Mouse (Mus musculus) kidney, adult 2 months (tissue): ENCODE data around the gene Emilin3. TPM values are rescaled to one million over a fixed set of nuclear protein-coding genes. Genes with fewer than 3 reads are reported as not detected.
"Not testable (repeated sequence)": the region's sequence is repeated elsewhere in the genome, so short reads cannot be mapped to it uniquely, and the experiment has no call there.

Experiments used
- DNase-seq: peaks from one replicate; pipeline ENCODE4 v3.0.0; 2021
- H3K27ac ChIP-seq: fragments of 200-500 bp; 2 replicates; pipeline ENCODE4 v1.5.1; 2012; ENCODE audit warnings: low read depth, low read length, control low read depth, inconsistent platforms; ENCODE audit not compliant: insufficient read depth
- H3K27me3 ChIP-seq: fragments of 200-500 bp; replicated peaks from 2 replicates; pipeline ENCODE4 v1.6.1; 2012; ENCODE audit warnings: mild to moderate bottlenecking, moderate library complexity, low read length, inconsistent platforms; ENCODE audit not compliant: control insufficient read depth, insufficient read depth
- H3K36me3 ChIP-seq: fragments of 200-500 bp; 2 replicates; pipeline ENCODE4 v1.6.1; 2012; ENCODE audit warnings: mild to moderate bottlenecking, moderate library complexity, low read length, inconsistent platforms; ENCODE audit not compliant: control insufficient read depth, insufficient read depth
- H3K4me1 ChIP-seq: fragments of 200-500 bp; 2 replicates; pipeline ENCODE4 v1.6.1; 2011; ENCODE audit warnings: low read length; ENCODE audit not compliant: control insufficient read depth, insufficient read depth
- H3K4me3 ChIP-seq: fragments of 200-500 bp; 2 replicates; pipeline ENCODE4 v1.5.1; 2011; ENCODE audit warnings: mild to moderate bottlenecking, low read depth, low read length, control low read depth; ENCODE audit not compliant: insufficient read depth
- CTCF ChIP-seq: fragments of 200-500 bp; conservative IDR thresholded peaks from 2 replicates; pipeline ENCODE4 v1.5.1; 2011; ENCODE audit warnings: low read depth, mild to moderate bottlenecking, control low read depth, low read length, moderate library complexity, mixed read lengths; ENCODE audit not compliant: insufficient read depth, insufficient read length
- POLR2A ChIP-seq: fragments of 200-500 bp; IDR thresholded peaks from one replicate; pipeline ENCODE4 v1.6.1; 2011; ENCODE audit warnings: low read depth, low read length, control low read depth
- WGBS: fragments of 180-500 bp; shearing (Covaris S2); methylation state at CpG from one replicate; pipeline ENCODE4 v1.1.7; 2018; 5-methylcytosine and 5-hydroxymethylcytosine counted together
- polyA plus RNA-seq: library from polyadenylated mRNA; depleted of rRNA; stranded (reverse); fragments of >200 nt; gene quantifications from 2 replicates; pipeline ENCODE4 v1.2.3, GENCODE M21; 2012; rRNA removed

The Emilin3 gene
- not detected in 2 replicates for polyA plus RNA-seq

- Histone ChIP-seq H3K36me3 (no peaks in the 10 kb centered on the region), H3K27ac (no peak within 1 kb of the TSS), H3K4me3 (peak within 1 kb of the TSS; percentile 3; the same call in 1 of the 2 replicates), H3K27me3 (peaks cover 3% of the 10 kb centered on the region), H3K4me1 (no peaks in the 10 kb centered on the region)
- DNase-seq, result no peak
- 4% methylated on average over 46 of the region's 46 CpGs for WGBS
- no peak for TF ChIP-seq CTCF
Observed at GRCm38 (mm10) chr2:160912231-160912671, at the start of gene Emilin3. Emilin3 (minus strand) TSS chr2:160912328.

GRCm38 (mm10) chr2:160960956-160961646, 49.0 kb upstream of the Emilin3 start:
- WGBS, result 50% methylated on average over 6 of the region's 6 CpGs
- peak overlapping the region; percentile 60 for H3K27ac ChIP-seq
- TF ChIP-seq POLR2A, result no peak
- TF ChIP-seq CTCF, result no peak
- H3K4me1 ChIP-seq, result peaks cover 16% of the 10 kb centered on the region; the same call in 1 of the 2 replicates
- no peaks in the 10 kb centered on the region for H3K27me3 ChIP-seq
- H3K4me3 ChIP-seq, result peak overlapping the region; percentile 27
- peak; percentile 89 for DNase-seq
- peaks cover 6% of the 10 kb centered on the region for H3K36me3 ChIP-seq

- peaks cover 2% of the 10 kb centered on the region; the same call in 1 of the 2 replicates for H3K36me3 ChIP-seq
- TF ChIP-seq CTCF (no peak), POLR2A (no peak)
Observed at GRCm38 (mm10) chr2:160959901-160960300, 47.8 kb upstream of the Emilin3 start.

GRCm38 (mm10) chr2:160958737-160959136, 46.6 kb upstream of the Emilin3 start:
- no peaks in the 10 kb centered on the region for H3K27me3 ChIP-seq
- peaks cover 16% of the 10 kb centered on the region; the same call in 1 of the 2 replicates for H3K4me1 ChIP-seq
- no peak overlapping the region for H3K4me3 ChIP-seq
- no peak overlapping the region for H3K27ac ChIP-seq
- peak; percentile 70 for DNase-seq
- no peak for TF ChIP-seq POLR2A
- peak; percentile 54 for TF ChIP-seq CTCF
- peaks cover 2% of the 10 kb centered on the region; the same call in 1 of the 2 replicates for H3K36me3 ChIP-seq
- WGBS, result 75% methylated on average over 5 of the region's 5 CpGs

More at GRCm38 (mm10) chr2:160959901-160960300, 47.8 kb upstream of the Emilin3 start:
- Histone ChIP-seq H3K4me3 (no peak overlapping the region), H3K27ac (peak overlapping the region; percentile 60), H3K27me3 (no peaks in the 10 kb centered on the region), H3K4me1 (peaks cover 16% of the 10 kb centered on the region; the same call in 1 of the 2 replicates)
- no peak for DNase-seq
- 84% methylated on average over 5 of the region's 5 CpGs for WGBS

GRCm38 (mm10) chr2:160957801-160958200, 45.7 kb upstream of the Emilin3 start:
- H3K4me3 ChIP-seq, H3K27me3 ChIP-seq, H3K27ac ChIP-seq, H3K36me3 ChIP-seq, H3K4me1 ChIP-seq, DNase-seq: not testable (repeated sequence)

- H3K4me3 ChIP-seq, result not testable (repeated sequence)
Observed at GRCm38 (mm10) chr2:160957307-160957706, 45.2 kb upstream of the Emilin3 start.

GRCm38 (mm10) chr2:160955331-160955730, 43.2 kb upstream of the Emilin3 start:
- Histone ChIP-seq H3K4me1 (peaks cover 3% of the 10 kb centered on the region; the same call in 1 of the 2 replicates), H3K27ac (no peak overlapping the region), H3K36me3 (peaks cover 2% of the 10 kb centered on the region; the same call in 1 of the 2 replicates), H3K27me3 (no peaks in the 10 kb centered on the region), H3K4me3 (no peak overlapping the region)
- peak; percentile 18 for DNase-seq
- WGBS, result 68% methylated on average over 7 of the region's 7 CpGs
- no peak for TF ChIP-seq POLR2A
- no peak for TF ChIP-seq CTCF

More at GRCm38 (mm10) chr2:160957307-160957706, 45.2 kb upstream of the Emilin3 start:
- not testable (repeated sequence) for H3K36me3 ChIP-seq, H3K27ac ChIP-seq, H3K27me3 ChIP-seq, H3K4me1 ChIP-seq, DNase-seq
